Mouse (Mus musculus) embryonic facial prominence, embryonic 10.5 days (tissue): ENCODE data around the gene Mesd. TPM values are rescaled to one million over a fixed set of nuclear protein-coding genes. Genes with fewer than 3 reads are reported as not detected.

Experiments used
- DNase-seq: peaks from one replicate; pipeline ENCODE4 v3.0.0-alpha.2; 2017; ENCODE audit warnings: low spot score
- H3K27ac ChIP-seq: fragments of 300-500 bp; sonication (generic); replicated peaks from 2 replicates; pipeline ENCODE4 v1.5.1; 2016; ENCODE audit warnings: mild to moderate bottlenecking
- H3K27me3 ChIP-seq: fragments of 300-500 bp; sonication (generic); replicated peaks from 2 replicates; pipeline ENCODE4 v1.6.1; 2016; ENCODE audit warnings: low read depth, mild to moderate bottlenecking; ENCODE audit not compliant: poor library complexity, severe bottlenecking
- H3K36me3 ChIP-seq: fragments of 300-500 bp; sonication (generic); replicated peaks from 2 replicates; pipeline ENCODE4 v1.6.1; 2016; ENCODE audit warnings: mild to moderate bottlenecking, moderate library complexity
- H3K4me1 ChIP-seq: fragments of 300-500 bp; sonication (generic); 2 replicates; pipeline ENCODE4 v1.6.1; 2016
- H3K4me3 ChIP-seq: fragments of 300-500 bp; sonication (generic); 2 replicates; pipeline ENCODE4 v1.5.1; 2016; ENCODE audit warnings: mild to moderate bottlenecking, moderate library complexity
- H3K9me3 ChIP-seq: fragments of 300-500 bp; sonication (generic); 2 replicates; pipeline ENCODE4 v1.6.1; 2016; ENCODE audit warnings: mild to moderate bottlenecking
- WGBS: fragments of 180-500 bp; shearing (Covaris S2); methylation state at CpG from one replicate; pipeline ENCODE4 v1.1.7; 2016; 5-methylcytosine and 5-hydroxymethylcytosine counted together
- polyA plus RNA-seq: library from polyadenylated mRNA; unstranded; fragments of >200 nt; fragmentation: Nextera tagmentation; extraction: Ambion mirVana; gene quantifications from 2 replicates; pipeline ENCODE4 v1.2.1, GENCODE M21; 2016

The Mesd gene
- polyA plus RNA-seq, 1 experiment from 2014 or later, result 99.6 TPM

DNA sequence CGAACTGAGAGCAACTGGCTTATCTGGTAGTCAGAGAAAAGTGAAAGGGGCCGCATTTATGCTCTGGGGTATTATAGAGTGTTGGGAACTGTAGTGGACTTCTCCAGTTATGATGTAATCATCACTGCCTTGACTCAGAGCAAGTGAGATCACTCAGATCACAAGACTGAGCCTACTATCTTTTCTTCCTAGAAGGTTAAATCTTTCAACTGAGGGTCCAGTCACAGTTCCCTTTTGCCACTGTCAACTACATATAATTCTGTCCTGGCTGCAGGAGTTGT is 27.1 kb upstream of the Mesd start:
- H3K27me3 ChIP-seq, result no peaks in the 10 kb centered on the region
- H3K4me3 ChIP-seq, result no peak overlapping the region
- H3K9me3 ChIP-seq, result no peaks in the 10 kb centered on the region
- H3K4me1 ChIP-seq, result peaks cover 12% of the 10 kb centered on the region
- H3K36me3 ChIP-seq, result no peaks in the 10 kb centered on the region
- WGBS, result 87% methylated on average over 2 of the region's 2 CpGs
- no peak for DNase-seq
- H3K27ac ChIP-seq, result no peak overlapping the region

DNA sequence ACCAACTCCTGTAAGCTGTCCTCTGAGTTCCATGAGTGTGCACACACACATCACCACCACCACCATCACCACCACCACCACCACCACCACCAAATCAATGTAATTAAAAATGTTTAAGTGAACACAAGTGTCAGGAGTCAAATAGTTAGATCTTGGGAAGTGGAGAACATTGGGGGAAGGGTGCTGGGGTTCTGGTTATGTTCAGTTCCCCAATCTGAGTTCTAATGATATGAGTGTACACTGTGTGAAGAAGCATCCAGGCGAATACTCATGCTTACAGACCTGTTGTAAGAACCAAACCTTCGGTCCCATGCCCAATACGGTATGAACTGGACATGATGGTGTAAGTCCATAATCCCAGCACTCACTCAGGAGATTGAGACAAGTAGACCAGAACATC is 26.3 kb upstream of the Mesd start:
- H3K4me3 ChIP-seq, result no peak overlapping the region
- H3K27ac ChIP-seq, result no peak overlapping the region
- no peaks in the 10 kb centered on the region for H3K9me3 ChIP-seq
- 94% methylated on average over 3 of the region's 3 CpGs for WGBS
- DNase-seq, result no peak
- H3K27me3 ChIP-seq, result no peaks in the 10 kb centered on the region
- peaks cover 9% of the 10 kb centered on the region; the same call in 1 of the 2 replicates for H3K4me1 ChIP-seq
- no peaks in the 10 kb centered on the region for H3K36me3 ChIP-seq

DNA sequence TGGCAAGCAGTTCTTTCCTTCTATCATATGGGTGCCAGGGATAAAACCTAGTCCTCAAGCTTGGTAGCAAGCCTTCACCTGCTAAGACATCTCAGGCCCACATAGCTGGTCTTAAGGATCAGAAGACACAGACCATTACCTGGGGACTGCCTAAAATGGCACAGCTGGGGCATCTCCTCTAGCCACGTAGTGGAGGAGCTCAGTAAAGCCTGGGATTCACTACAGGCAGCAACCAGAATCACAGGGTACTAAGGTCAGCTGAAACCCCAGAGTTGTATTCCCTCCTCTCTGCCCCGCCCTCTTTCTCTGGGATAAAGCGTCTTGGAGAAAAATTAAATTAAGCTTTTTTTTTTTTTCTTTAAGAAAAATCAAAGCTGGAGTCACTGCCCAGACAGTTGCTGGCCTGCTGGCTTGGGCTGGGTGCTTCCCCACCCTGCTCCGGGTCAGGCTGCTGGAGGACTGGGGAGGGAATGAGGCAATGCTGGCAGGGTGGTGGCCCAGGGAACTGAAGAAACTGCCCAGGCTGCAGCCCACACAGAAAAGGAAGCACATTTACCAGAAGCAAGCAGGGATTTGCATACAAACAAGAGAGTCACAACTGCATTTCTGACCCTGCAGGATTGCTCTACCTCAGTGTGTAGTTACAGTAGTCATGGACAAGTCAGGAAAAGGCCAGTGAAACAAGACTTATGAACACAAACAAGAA is 24.7 kb upstream of the Mesd start:
- no peak overlapping the region for H3K4me3 ChIP-seq
- H3K4me1 ChIP-seq, result peaks cover 9% of the 10 kb centered on the region; the same call in 1 of the 2 replicates
- no peak for DNase-seq
- no peak overlapping the region for H3K27ac ChIP-seq
- no peaks in the 10 kb centered on the region for H3K9me3 ChIP-seq
- 66% methylated on average over 4 of the region's 4 CpGs for WGBS
- no peaks in the 10 kb centered on the region for H3K36me3 ChIP-seq
- no peaks in the 10 kb centered on the region for H3K27me3 ChIP-seq

DNA sequence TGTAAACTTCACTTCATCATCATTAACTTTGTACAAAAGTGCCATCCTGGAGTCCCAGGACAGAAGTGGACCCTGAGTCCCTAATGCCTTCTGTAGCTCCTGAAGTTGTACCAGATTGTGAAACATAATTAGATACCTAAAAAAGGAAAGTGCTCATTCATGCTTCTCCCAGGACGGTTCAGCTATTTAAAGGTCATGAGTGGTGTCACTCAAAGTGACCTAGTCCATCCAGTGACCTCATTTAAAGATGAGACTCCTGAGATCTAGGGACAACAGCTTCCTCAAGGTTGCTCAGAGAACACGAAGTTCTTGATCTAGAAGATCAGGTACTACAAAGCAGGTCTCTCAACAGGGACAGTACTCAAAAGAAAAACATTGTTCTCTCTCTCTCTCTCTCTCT is 20.7 kb upstream of the Mesd start:
- H3K27ac ChIP-seq, result no peak overlapping the region
- 44% methylated on average over 2 of the region's 2 CpGs for WGBS
- H3K27me3 ChIP-seq, result no peaks in the 10 kb centered on the region
- no peaks in the 10 kb centered on the region for H3K36me3 ChIP-seq
- H3K9me3 ChIP-seq, result no peaks in the 10 kb centered on the region
- DNase-seq, result no peak
- H3K4me1 ChIP-seq, result peaks cover 20% of the 10 kb centered on the region
- H3K4me3 ChIP-seq, result no peak overlapping the region

DNA sequence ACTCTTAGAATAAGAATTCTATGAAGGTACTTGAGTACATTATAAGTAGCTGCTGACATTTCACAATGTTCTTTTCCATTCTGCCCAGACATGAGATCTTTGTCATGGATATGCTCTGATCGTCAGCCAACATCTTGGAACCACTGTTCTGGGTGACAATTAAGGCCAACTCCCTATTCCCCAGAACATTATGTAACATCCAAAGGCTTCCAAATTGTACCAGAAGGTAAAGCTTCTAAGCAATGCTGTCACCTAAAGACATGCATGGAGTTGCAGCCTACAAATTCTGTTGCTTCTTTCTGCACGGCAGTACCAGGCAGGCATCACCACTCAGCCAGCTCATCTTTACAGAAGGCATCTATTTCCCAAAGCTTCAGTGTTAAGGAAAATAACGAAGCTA is 16.1 kb upstream of the Mesd start:
- WGBS, result 80% methylated on average over 3 of the region's 3 CpGs
- Histone ChIP-seq H3K27ac (no peak overlapping the region), H3K9me3 (no peaks in the 10 kb centered on the region), H3K36me3 (no peaks in the 10 kb centered on the region), H3K27me3 (no peaks in the 10 kb centered on the region), H3K4me3 (no peak overlapping the region), H3K4me1 (peaks cover 23% of the 10 kb centered on the region)
- no peak for DNase-seq

DNA sequence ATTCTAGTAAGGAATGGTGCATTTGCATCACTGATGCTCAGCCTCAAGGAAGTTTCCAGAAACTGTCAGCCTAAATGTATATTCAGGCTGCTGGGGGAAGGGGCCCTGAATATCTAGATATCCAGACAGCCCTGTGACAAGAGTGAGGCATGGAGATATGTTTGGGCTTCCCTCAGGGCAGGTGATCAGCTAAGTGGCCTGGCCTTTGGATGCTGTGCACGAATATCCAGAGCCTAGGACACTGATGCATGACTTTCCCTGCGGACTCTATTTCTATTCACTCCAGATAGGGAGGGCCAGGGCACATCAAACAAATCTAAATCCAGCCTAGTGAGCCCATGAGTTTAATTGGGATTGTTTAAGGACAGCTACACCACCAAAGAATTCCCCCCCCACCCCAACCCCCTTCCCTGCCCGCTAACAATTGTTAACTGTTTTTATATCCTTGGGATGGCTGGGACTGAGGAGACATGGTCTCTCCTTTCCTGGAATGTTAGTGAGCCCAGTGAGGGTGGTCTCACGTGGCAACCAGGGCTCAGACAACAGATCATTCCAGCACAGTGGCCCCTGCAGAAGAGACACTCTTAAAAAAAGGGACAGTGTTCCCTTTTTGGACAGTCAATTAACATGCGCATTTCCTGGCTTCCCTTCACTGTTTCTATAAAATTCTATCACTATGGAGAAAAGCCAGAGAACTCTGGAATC is 14.3 kb upstream of the Mesd start:
- 43% methylated on average over 5 of the region's 5 CpGs for WGBS

DNA sequence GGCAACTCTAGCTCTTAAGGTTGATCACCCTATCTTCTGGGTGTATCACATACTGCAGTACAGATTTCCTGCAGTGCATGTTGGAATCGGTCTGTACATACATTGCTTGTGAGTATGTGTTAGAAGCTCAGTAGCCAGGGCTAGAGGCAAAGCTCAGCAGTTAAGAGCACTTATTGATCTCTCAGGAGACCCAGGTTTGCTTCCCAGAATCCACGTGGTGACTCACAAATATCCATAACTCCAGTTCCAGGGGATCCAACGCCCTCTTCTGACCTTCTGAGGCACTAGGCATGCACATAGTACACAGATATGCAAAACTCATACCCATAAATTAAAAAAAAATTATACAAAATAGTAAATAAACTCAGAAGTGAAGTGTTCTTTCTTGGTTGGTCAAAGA is 7.2 kb upstream of the Mesd start:
- no peaks in the 10 kb centered on the region for H3K9me3 ChIP-seq
- peaks cover 59% of the 10 kb centered on the region for H3K4me1 ChIP-seq
- 76% methylated on average over 3 of the region's 3 CpGs for WGBS
- no peaks in the 10 kb centered on the region for H3K27me3 ChIP-seq
- no peak overlapping the region for H3K4me3 ChIP-seq
- no peak overlapping the region for H3K27ac ChIP-seq
- H3K36me3 ChIP-seq, result peaks cover 39% of the 10 kb centered on the region
- no peak for DNase-seq

More for the DNA sequence above, 14.3 kb upstream of the Mesd start:
- Histone ChIP-seq H3K36me3 (peaks cover 1% of the 10 kb centered on the region; the same call in 1 of the 2 replicates), H3K4me1 (peaks cover 23% of the 10 kb centered on the region), H3K9me3 (no peaks in the 10 kb centered on the region), H3K4me3 (no peak overlapping the region), H3K27ac (no peak overlapping the region), H3K27me3 (no peaks in the 10 kb centered on the region)
- no peak for DNase-seq

DNA sequence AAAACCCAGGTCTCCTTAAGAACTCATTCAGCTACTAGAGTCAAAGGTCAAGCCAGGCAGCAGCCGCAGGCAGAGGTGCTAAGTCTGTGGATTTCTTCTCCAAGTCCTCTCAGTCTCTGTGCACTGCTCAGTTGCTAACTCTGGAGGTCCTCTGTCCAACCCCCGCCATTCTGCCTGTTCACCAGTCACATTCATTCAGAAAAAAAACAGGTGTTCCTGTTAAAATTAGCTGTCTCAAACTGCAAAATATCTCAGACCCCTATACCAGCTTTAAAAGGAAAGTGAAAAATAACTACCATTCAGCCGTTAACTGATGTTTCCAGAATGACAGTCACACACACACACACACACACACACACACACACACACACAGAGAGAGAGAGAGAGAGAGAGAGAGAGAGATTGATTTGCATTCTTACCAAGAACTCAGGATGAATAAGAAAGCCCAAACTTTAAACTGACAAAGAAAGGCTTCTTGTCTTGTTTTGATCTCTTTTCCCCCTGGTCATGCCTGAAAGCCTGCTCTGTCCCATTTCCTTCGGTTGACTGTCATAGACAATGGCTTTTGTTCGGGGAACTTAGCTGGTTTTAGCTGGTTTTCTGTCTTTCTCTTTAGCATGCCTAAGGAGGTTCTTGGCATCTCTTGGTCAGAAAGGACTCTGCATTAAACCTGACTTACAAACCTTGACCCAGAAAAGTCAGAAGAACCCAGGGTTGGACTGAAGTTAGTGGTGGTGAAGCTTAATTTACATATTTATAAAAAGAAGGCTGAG is 5.4 kb upstream of the Mesd start:
- peaks cover 46% of the 10 kb centered on the region for H3K36me3 ChIP-seq
- H3K9me3 ChIP-seq, result no peaks in the 10 kb centered on the region
- peak; percentile 46 for DNase-seq
- H3K27me3 ChIP-seq, result no peaks in the 10 kb centered on the region
- WGBS, result 8% methylated on average over 5 of the region's 5 CpGs
- peak overlapping the region; percentile 89 for H3K4me3 ChIP-seq
- H3K27ac ChIP-seq, result peak overlapping the region; percentile 52
- peaks cover 75% of the 10 kb centered on the region for H3K4me1 ChIP-seq

DNA sequence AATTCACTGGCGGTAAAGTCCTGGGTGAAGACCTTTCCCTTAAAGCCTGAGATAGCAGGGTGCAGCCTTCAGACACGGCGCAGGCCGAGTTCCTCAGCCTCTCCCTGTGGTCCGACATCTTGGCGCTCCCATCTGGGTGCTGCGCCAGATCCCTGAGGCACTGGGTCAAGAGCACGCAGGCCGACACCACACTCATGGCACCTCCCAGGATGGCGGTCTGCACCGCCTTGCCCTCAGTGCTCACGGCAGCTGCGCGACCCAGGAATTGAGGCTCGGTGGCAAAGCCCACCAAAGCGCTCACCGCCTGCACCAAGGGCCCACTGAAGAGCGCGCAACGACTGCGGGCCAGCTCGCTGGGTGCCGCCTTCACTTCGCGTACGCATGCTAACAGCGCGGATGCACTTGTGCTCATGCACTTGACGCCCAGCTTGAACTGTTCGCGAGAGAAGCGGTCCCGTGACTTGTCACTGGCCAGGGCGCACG is 2.1 kb upstream of the Mesd start:
- H3K36me3 ChIP-seq, result peaks cover 25% of the 10 kb centered on the region
- peaks cover 74% of the 10 kb centered on the region for H3K4me1 ChIP-seq
- H3K9me3 ChIP-seq, result peaks cover 6% of the 10 kb centered on the region; the same call in 1 of the 2 replicates
- peak overlapping the region; percentile 89 for H3K4me3 ChIP-seq
- no peak for DNase-seq
- 90% methylated on average over 35 of the region's 35 CpGs for WGBS
- H3K27ac ChIP-seq, result peak overlapping the region; percentile 99
- H3K27me3 ChIP-seq, result no peaks in the 10 kb centered on the region

DNA sequence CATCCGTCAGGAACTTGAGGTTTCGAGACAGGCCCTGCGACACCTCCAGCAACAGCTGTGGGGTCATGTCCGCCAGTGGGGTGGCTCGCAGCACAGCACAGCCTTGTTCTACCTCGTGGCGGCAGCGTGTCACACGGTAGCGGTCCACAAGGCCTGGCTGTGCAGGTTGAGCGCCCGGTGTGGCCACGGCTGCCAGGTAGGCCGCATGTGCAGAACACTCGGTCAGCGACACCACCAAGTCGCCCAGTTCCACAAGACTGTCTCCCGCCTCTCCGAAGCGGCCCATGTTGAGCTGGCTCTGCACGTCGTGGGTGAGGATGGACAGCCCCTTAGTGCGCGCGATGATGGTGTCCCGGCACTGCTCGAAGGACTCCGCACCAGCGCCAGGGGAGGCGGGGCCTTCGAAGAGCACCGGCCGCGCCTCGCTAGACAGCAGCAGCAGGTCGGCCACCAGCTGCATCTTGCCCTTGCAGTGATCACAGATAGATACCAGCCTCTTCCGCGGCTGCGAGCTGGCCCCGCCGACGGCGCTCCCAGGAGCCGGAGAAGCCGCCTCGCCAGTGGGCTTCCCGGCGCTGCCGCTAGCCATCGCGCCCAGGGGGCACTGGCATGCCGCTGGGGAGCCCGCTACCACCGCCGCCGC is 1.5 kb upstream of the Mesd start:
- WGBS, result 20% methylated on average over 56 of the region's 56 CpGs
- Histone ChIP-seq H3K36me3 (peaks cover 19% of the 10 kb centered on the region), H3K4me3 (peak overlapping the region; percentile 89), H3K4me1 (peaks cover 72% of the 10 kb centered on the region), H3K9me3 (peaks cover 6% of the 10 kb centered on the region; the same call in 1 of the 2 replicates), H3K27me3 (no peaks in the 10 kb centered on the region), H3K27ac (peak overlapping the region; percentile 99)
- DNase-seq, result peak; percentile 68

DNA sequence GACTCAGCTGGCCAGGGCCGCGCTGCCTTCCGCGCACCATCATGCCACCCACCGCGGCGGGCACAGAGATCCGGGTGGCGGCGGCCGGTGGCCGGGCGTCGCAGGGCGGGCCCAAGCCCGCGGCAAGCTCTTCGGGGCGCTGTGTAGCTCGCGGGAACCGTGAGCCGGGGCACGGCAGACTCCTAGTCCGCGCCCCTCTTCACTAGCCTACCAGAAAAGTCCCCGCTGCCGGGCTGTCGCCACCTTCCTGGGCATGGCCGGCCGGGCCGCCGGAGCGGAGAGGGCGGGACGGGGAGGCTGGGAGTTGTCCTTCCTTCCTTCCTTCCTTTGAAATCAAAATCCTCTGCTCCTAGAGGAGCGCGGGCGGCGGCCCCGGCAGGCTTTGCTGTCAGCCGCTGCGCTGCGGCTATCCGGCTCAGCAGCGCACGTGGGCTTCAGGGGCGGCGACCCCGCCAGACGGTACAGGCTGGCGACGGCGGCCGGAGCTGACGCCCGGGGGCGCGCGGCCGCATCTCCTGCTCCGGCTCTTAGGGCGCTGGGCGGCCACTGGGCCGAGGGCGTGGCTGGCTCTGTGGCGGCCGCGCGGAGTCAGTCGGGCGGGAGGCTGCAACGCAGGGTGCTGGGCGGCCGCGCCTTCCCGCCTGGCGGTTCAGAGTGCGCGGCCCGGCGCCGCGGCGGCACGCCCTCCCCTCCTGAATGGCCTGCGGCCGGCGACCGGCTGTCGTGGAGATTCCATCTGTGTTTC is 818 bp upstream of the Mesd start:
- Histone ChIP-seq H3K4me3 (peak overlapping the region; percentile 89), H3K9me3 (peaks cover 6% of the 10 kb centered on the region; the same call in 1 of the 2 replicates), H3K4me1 (peaks cover 65% of the 10 kb centered on the region), H3K36me3 (peaks cover 15% of the 10 kb centered on the region), H3K27ac (peak overlapping the region; percentile 99), H3K27me3 (no peaks in the 10 kb centered on the region)
- under 1% methylated on average over 91 of the region's 91 CpGs for WGBS
- DNase-seq, result peak; percentile 81
